Mouse (Mus musculus): Measurements from ENCODE around the gene Tango6. TPM values are rescaled to one million over a fixed set of nuclear protein-coding genes. Genes with fewer than 3 reads are reported as not detected.

The Tango6 gene
- polyA plus RNA-seq, 1 experiment from 2014 or later = 8.9 TPM

DNA sequence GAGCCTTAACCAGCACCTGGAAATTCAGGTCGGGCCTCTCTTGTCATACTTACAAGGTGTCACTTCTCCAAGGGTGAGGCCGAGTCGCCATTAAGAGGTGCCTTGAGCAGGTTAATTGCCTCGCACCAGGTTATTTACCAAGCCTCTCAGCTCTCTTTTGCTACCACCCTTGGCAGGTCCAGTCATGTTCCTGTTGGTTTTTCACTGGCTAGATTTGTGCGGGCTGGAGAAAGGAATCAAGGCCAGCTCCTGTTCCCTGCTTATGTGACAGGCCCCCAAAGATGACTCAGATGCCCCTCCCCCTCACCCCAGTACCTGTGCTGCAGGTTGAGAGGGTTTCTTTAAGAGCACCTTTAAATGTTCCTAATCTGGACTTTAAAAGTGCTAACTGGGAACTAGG, 36.1 kb upstream of the Tango6 start:
- Histone ChIP-seq H3K4me2 (no peak overlapping the region), H3K36me3 (no peaks in the 10 kb centered on the region), H3K27me3 (replicated peaks) (no peaks in the 10 kb centered on the region), H3K4me1 (replicated peaks) (no peaks in the 10 kb centered on the region), H3K4me3 (no peak overlapping the region), H3K27ac (ENCODE audit: poor library complexity, severe bottlenecking) (no peak overlapping the region), H3K9me3 (replicated peaks) (no peaks in the 10 kb centered on the region), H3K9ac (no peak overlapping the region)
- no peak for ATAC-seq (ENCODE audit: insufficient number of reproducible peaks, low FRiP score)
- WGBS = 75% methylated on average over 5 of the region's 5 CpGs

DNA sequence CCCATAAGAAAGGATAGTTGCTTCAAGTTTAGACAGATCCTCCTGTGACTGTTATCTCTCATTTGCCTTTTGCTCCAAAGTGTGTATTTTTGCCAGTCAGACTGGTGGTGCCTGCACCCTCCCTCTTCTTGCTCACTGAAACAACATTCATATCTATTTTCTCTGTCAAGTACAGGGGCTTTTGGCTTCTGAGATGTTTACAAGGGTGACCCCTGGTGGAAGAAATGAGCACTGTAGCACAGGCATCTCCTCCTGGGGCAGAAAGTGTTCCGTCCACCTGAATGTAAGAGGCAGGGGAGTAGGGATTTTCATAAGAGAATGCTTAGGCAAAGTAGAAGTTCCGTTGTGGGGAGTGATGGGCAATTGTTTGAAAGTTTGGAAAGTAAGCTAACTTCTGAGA, 35.5 kb upstream of the Tango6 start:
- Histone ChIP-seq H3K27ac (ENCODE audit: poor library complexity, severe bottlenecking) (no peak overlapping the region), H3K4me3 (no peak overlapping the region), H3K4me1 (replicated peaks) (no peaks in the 10 kb centered on the region), H3K9me3 (replicated peaks) (no peaks in the 10 kb centered on the region), H3K27me3 (replicated peaks) (no peaks in the 10 kb centered on the region), H3K4me2 (no peak overlapping the region), H3K9ac (no peak overlapping the region), H3K36me3 (no peaks in the 10 kb centered on the region)
- ATAC-seq (ENCODE audit: insufficient number of reproducible peaks, low FRiP score) = no peak
- 34% methylated on average over 2 of the region's 2 CpGs for WGBS

DNA sequence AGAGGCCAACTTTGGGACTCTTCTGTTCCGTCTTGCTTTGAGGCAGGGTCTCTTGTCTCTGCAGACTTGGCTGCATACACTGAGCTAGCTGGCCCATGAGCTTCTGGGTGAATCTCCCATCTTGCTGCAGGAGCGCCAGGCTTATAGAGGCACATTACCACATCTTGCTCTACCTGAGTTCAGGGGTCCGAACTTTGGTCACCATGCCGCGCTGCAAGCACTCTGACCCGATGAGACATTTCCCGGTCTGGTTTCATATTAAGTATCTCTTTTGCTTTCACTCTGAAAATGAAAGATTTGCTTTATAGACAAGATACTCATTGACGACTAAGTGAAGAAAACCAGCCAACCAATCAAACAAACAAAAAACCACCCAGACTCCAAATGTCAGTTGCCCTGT, 34.4 kb upstream of the Tango6 start:
- H3K36me3 ChIP-seq = no peaks in the 10 kb centered on the region
- H3K9ac ChIP-seq = no peak overlapping the region
- ATAC-seq (ENCODE audit: insufficient number of reproducible peaks, low FRiP score) = no peak
- H3K4me2 ChIP-seq = no peak overlapping the region
- 88% methylated on average over 8 of the region's 8 CpGs for WGBS
- H3K9me3 ChIP-seq (replicated peaks) = no peaks in the 10 kb centered on the region
- no peaks in the 10 kb centered on the region for H3K4me1 ChIP-seq (replicated peaks)
- H3K27me3 ChIP-seq (replicated peaks) = no peaks in the 10 kb centered on the region
- H3K4me3 ChIP-seq = no peak overlapping the region
- H3K27ac ChIP-seq (ENCODE audit: poor library complexity, severe bottlenecking) = no peak overlapping the region

DNA sequence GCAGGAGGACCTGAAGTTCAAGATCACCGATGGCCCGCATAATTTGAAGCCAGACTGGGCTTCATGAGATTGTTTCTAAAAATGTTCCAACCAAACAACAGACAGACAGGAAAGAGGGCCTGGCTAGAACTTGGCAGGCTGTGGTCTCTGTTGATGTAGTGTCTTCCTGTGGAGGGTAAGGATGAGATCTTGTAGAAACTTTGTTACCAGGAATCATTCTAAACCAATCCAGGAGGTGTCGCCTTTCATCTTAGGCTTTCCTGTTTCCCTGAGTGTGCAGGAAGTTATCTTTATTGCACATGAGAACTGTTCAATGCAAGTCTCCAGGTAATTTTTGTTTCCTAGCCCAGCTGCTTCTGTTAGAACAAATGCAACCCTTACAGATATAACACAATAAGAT, 30.9 kb upstream of the Tango6 start:
- no peak overlapping the region for H3K4me3 ChIP-seq
- H3K9ac ChIP-seq = no peak overlapping the region
- no peak overlapping the region for H3K27ac ChIP-seq (ENCODE audit: poor library complexity, severe bottlenecking)
- no peaks in the 10 kb centered on the region for H3K4me1 ChIP-seq (replicated peaks)
- no peaks in the 10 kb centered on the region for H3K27me3 ChIP-seq (replicated peaks)
- 79% methylated on average over 3 of the region's 3 CpGs for WGBS
- H3K9me3 ChIP-seq (replicated peaks) = no peaks in the 10 kb centered on the region
- ATAC-seq (ENCODE audit: insufficient number of reproducible peaks, low FRiP score) = no peak
- no peak overlapping the region for H3K4me2 ChIP-seq
- no peaks in the 10 kb centered on the region for H3K36me3 ChIP-seq

DNA sequence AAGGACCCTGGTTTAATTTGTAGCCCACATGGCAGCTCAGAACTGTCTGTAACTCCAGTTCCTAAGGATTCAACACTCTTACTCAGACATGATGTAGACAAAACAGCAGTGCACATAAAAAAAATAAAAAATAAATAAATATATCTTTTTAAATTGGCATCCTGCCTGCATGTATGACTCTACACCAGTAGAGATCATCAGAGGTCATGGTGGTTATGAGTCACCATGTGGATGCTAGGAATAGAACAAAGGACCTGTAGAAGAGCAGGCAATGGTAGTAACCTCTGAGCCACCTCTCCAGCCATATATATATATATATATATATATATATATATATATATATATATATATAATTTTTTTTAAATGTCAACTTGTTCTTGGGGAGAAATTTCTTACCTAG, 26.8 kb upstream of the Tango6 start:
- no peaks in the 10 kb centered on the region for H3K9me3 ChIP-seq (replicated peaks)
- H3K27ac ChIP-seq (ENCODE audit: poor library complexity, severe bottlenecking) = no peak overlapping the region
- no peaks in the 10 kb centered on the region for H3K36me3 ChIP-seq
- H3K27me3 ChIP-seq (replicated peaks) = no peaks in the 10 kb centered on the region
- no peak overlapping the region for H3K4me2 ChIP-seq
- ATAC-seq (ENCODE audit: insufficient number of reproducible peaks, low FRiP score) = no peak
- no peak overlapping the region for H3K4me3 ChIP-seq
- H3K9ac ChIP-seq = no peak overlapping the region
- no peaks in the 10 kb centered on the region for H3K4me1 ChIP-seq (replicated peaks)

DNA sequence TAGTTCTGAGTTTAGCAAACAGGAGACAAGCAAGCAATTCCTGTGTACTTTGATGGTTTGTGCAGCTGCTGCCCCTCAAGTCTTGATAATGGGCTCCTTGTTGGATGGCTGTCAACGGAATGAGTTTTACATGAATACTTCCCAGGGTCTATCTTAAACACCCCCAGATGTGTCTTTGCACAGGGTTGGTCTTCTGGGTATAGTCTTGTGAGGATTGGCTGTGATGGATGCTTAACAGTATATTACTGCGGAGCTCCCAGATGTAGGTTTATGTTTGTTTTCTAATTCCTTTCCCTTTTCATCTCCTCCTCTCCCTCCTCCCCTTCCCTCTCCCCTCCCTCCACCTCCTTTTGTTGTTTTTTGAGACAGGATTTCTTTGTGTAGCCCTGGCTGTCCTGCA, 10.1 kb upstream of the Tango6 start:
- H3K4me3 ChIP-seq = no peak overlapping the region
- H3K9me3 ChIP-seq (replicated peaks) = no peaks in the 10 kb centered on the region
- no peak for ATAC-seq (ENCODE audit: insufficient number of reproducible peaks, low FRiP score)
- 54% methylated on average over 2 of the region's 2 CpGs for WGBS
- no peaks in the 10 kb centered on the region for H3K36me3 ChIP-seq
- H3K9ac ChIP-seq = no peak overlapping the region
- H3K27ac ChIP-seq (ENCODE audit: poor library complexity, severe bottlenecking) = no peak overlapping the region
- H3K27me3 ChIP-seq (replicated peaks) = 0 out of 2 replicates have a peak, but pooled peaks cover 3% of the 10 kb centered on the region
- no peak overlapping the region for H3K4me2 ChIP-seq
- H3K4me1 ChIP-seq (replicated peaks) = no peaks in the 10 kb centered on the region

DNA sequence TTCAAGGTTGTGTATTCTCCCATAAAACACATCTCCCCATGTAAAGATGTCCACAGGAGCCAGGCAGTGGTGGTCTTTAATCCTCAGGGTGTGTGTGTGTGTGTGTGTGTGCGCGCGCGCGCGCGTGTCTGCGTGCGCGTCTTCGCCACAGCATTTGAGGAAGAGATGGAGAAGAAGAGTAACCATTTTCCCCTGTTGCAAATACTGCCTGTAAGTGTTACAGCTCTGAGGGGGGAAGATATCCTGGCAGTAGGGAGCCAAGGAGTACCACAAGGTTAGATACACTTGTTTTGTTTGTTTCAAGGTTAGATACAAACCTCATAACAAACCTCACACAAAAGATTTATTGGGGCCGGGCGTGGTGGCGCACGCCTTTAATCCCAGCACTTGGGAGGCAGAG, 8.6 kb upstream of the Tango6 start:
- Histone ChIP-seq H3K27me3 (replicated peaks) (0 out of 2 replicates have a peak, but pooled peaks cover 2% of the 10 kb centered on the region), H3K36me3 (no peaks in the 10 kb centered on the region), H3K27ac (ENCODE audit: poor library complexity, severe bottlenecking) (no peak overlapping the region), H3K4me1 (replicated peaks) (no peaks in the 10 kb centered on the region), H3K4me2 (no peak overlapping the region), H3K9ac (no peak overlapping the region), H3K9me3 (replicated peaks) (no peaks in the 10 kb centered on the region), H3K4me3 (no peak overlapping the region)
- WGBS = 95% methylated on average over 15 of the region's 15 CpGs
- no peak for ATAC-seq (ENCODE audit: insufficient number of reproducible peaks, low FRiP score)

DNA sequence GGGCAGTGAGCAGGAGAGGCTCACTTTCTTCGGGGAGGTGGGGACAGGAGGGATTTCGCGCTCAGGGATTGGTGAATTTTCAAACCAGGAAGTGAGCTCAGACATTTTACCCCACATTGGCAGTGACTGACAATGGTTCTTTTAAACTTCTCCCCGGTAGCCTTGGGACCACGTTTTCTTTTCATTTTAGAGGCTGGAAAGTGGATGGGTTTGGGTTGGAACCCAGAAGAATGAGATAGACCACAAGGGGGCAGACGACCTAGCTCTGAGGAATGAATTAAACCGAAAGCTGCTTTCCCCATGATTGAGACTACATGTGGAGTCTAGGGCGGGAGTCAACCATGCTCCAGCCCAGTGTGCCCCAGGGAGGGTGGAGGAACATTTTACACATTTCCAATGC, 8.0 kb upstream of the Tango6 start:
- no peak for ATAC-seq (ENCODE audit: insufficient number of reproducible peaks, low FRiP score)
- WGBS = 76% methylated on average over 8 of the region's 8 CpGs
- H3K36me3 ChIP-seq = no peaks in the 10 kb centered on the region
- no peaks in the 10 kb centered on the region for H3K27me3 ChIP-seq (replicated peaks)
- no peaks in the 10 kb centered on the region for H3K4me1 ChIP-seq (replicated peaks)
- H3K27ac ChIP-seq (ENCODE audit: poor library complexity, severe bottlenecking) = no peak overlapping the region
- no peaks in the 10 kb centered on the region for H3K9me3 ChIP-seq (replicated peaks)
- no peak overlapping the region for H3K4me3 ChIP-seq
- no peak overlapping the region for H3K4me2 ChIP-seq
- H3K9ac ChIP-seq = no peak overlapping the region

DNA sequence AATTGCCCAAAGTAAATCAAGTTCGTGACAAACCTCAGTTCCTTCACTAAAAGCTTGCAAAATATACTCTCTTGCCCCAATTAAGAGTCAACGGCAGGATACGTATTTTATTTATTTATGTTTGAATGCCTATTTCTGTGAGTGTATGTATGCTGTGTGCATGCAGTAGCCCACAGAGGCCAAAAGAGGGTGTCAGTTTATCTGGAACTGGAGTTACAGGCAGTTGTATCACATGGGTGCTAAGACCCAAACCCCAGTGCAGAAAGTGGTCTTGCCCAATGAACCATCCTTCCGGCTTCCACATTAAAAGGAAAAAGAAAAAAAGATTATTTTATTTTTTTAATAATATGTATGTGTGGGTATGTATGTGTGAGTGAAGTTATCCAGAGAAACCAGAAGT, 1.5 kb downstream of the Tango6 start:
- 94% methylated on average over 4 of the region's 4 CpGs for WGBS
- ATAC-seq (ENCODE audit: insufficient number of reproducible peaks, low FRiP score) = no peak

DNA sequence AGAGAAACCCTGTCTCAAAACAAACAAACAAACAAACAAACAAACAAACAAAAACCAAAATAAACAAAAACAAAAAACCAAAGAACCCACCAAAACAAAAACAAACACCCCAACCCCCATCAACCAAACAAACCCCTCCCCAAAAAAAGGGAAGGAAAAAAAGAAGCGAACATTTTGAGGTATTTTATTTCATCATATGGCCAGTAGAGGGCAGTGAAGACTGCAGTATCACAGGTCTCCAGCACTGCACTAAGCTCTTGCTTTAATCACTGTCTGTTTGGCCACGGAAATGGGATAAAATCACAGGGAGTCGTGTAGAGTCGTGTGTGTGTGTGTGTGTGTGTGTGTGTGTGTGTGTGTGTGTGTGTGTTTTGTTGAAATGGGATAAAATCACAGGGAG, 4.6 kb downstream of the Tango6 start:
- H3K36me3 ChIP-seq = peaks cover 17% of the 10 kb centered on the region
- ATAC-seq (ENCODE audit: insufficient number of reproducible peaks, low FRiP score) = no peak
- H3K4me1 ChIP-seq (replicated peaks) = peaks cover 9% of the 10 kb centered on the region; the same call in 1 of the 2 replicates
- H3K4me2 ChIP-seq = no peak overlapping the region
- no peaks in the 10 kb centered on the region for H3K9me3 ChIP-seq (replicated peaks)
- no peak overlapping the region for H3K4me3 ChIP-seq
- no peak overlapping the region for H3K27ac ChIP-seq (ENCODE audit: poor library complexity, severe bottlenecking)
- H3K27me3 ChIP-seq (replicated peaks) = no peaks in the 10 kb centered on the region
- WGBS = 9% methylated on average over 4 of the region's 4 CpGs
- H3K9ac ChIP-seq = no peak overlapping the region

More for the DNA sequence above, 1.5 kb downstream of the Tango6 start:
- Histone ChIP-seq H3K27me3 (replicated peaks) (no peaks in the 10 kb centered on the region), H3K4me3 (no peak overlapping the region), H3K27ac (ENCODE audit: poor library complexity, severe bottlenecking) (no peak overlapping the region), H3K9ac (no peak overlapping the region), H3K36me3 (peaks cover 6% of the 10 kb centered on the region), H3K9me3 (replicated peaks) (peaks cover 3% of the 10 kb centered on the region; the same call in 1 of the 2 replicates), H3K4me2 (no peak overlapping the region), H3K4me1 (replicated peaks) (peaks cover 9% of the 10 kb centered on the region; the same call in 1 of the 2 replicates)

DNA sequence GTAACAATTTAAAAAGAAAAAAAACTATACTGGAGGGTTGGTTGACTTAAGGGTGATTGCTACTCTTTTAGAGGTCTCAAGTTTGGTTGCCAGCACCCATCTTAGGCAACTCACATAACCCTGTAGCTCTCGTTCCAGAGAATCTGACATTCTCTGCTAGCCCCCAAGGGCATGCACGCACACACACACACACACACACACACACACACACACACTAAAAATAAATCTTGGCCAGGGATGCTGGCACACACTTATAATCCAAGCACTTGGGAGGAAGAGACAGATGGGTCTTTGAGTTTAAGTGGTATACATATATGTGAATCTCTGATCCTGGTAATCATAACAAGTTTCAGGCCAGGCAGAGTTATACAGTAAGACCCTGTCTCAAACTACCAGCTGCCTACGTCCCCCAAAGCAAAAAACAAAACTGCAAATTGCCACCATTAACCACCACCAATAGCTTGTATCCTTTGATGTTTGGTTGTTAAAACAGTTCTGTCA, 14.9 kb downstream of the Tango6 start:
- Histone ChIP-seq H3K36me3 (peaks cover 59% of the 10 kb centered on the region), H3K27ac (ENCODE audit: poor library complexity, severe bottlenecking) (no peak overlapping the region), H3K9me3 (replicated peaks) (no peaks in the 10 kb centered on the region), H3K27me3 (replicated peaks) (no peaks in the 10 kb centered on the region), H3K4me2 (no peak overlapping the region), H3K4me3 (no peak overlapping the region), H3K9ac (no peak overlapping the region), H3K4me1 (replicated peaks) (no peaks in the 10 kb centered on the region; the same call in 1 of the 2 replicates)
- no peak for ATAC-seq (ENCODE audit: insufficient number of reproducible peaks, low FRiP score)
- WGBS = 58% methylated on average over 3 of the region's 3 CpGs

DNA sequence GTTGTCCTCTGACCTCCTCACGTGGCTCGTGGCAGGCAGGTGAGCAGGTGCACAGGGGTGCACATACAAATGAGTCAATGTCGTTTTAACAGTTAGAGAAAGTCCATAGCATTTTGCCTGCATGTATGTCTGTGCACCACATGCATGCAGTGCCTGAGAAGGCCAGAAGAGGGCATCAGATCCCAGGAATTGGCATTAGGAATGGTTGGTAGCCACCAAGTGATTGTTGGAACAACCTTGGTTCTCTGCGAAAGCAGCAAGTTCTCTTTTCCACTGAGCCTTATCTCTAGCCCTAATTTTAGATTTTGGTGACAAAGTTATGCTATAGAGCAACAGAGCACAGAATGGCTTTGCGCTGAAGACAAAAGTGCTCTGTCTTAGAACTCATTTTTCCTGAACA, 16.7 kb downstream of the Tango6 start:
- Histone ChIP-seq H3K9me3 (replicated peaks) (no peaks in the 10 kb centered on the region), H3K4me2 (no peak overlapping the region), H3K36me3 (peaks cover 54% of the 10 kb centered on the region), H3K4me3 (no peak overlapping the region), H3K9ac (no peak overlapping the region), H3K27ac (ENCODE audit: poor library complexity, severe bottlenecking) (no peak overlapping the region), H3K4me1 (replicated peaks) (no peaks in the 10 kb centered on the region; the same call in 1 of the 2 replicates), H3K27me3 (replicated peaks) (no peaks in the 10 kb centered on the region)
- WGBS = 72% methylated on average over 5 of the region's 5 CpGs
- no peak for ATAC-seq (ENCODE audit: insufficient number of reproducible peaks, low FRiP score)
